Mouse (Mus musculus): Measurements from ENCODE around the gene Smyd5. TPM values are rescaled to one million over a fixed set of nuclear protein-coding genes. Genes with fewer than 3 reads are reported as not detected.
A peak's percentile ranks its signal among the peaks of the same experiment; 100 is the strongest.
"Not testable (repeated sequence)": the region's sequence is repeated elsewhere in the genome, so short reads cannot be mapped to it uniquely, and the experiment has no call there.

Smyd5 gene
- polyA plus RNA-seq, 1 experiment from 2014 or later, result 60.4 TPM

GRCm38 (mm10) chr6:85436631-85437030 lies 4.8 kb downstream of the Smyd5 start:
- no peak overlapping the region for H3K27ac ChIP-seq (replicated peaks; ENCODE audit: low read depth, low read length)
- no peak overlapping the region for H3K4me3 ChIP-seq (ENCODE audit: low read depth, low read length)
- no peaks in the 10 kb centered on the region for H3K27me3 ChIP-seq (ENCODE audit: control insufficient read depth, insufficient read depth, low read length)
- H3K9ac ChIP-seq (ENCODE audit: low read length), result no peak overlapping the region
- ATAC-seq (ENCODE audit: insufficient number of reproducible peaks, low FRiP score, low TSS enrichment, low read depth), result no peak
- H3K9me3 ChIP-seq (ENCODE audit: control insufficient read depth, low read length), result no peaks in the 10 kb centered on the region
- no peak for DNase-seq (ENCODE audit: low spot score)
- no peaks in the 10 kb centered on the region for H3K4me1 ChIP-seq (ENCODE audit: control insufficient read depth, insufficient read depth, low read length)
- no peak overlapping the region for H3K4me2 ChIP-seq (ENCODE audit: low read depth, severe bottlenecking)
- 90% methylated on average over 5 of the region's 6 CpGs for WGBS
- no peaks in the 10 kb centered on the region for H3K36me3 ChIP-seq (ENCODE audit: control insufficient read depth, insufficient read depth, low read length)

GRCm38 (mm10) chr6:85441142-85441541 lies 9.4 kb downstream of the Smyd5 start:
- Histone ChIP-seq H3K27me3 (ENCODE audit: control insufficient read depth, insufficient read depth, low read length) (no peaks in the 10 kb centered on the region), H3K27ac (replicated peaks; ENCODE audit: low read depth, low read length) (no peak overlapping the region), H3K9me3 (ENCODE audit: control insufficient read depth, low read length) (no peaks in the 10 kb centered on the region), H3K4me1 (ENCODE audit: control insufficient read depth, insufficient read depth, low read length) (no peaks in the 10 kb centered on the region), H3K36me3 (ENCODE audit: control insufficient read depth, insufficient read depth, low read length) (peaks cover 5% of the 10 kb centered on the region; the same call in 1 of the 2 replicates), H3K9ac (ENCODE audit: low read length) (no peak overlapping the region), H3K4me3 (ENCODE audit: low read depth, low read length) (no peak overlapping the region), H3K4me2 (ENCODE audit: low read depth, severe bottlenecking) (no peak overlapping the region)
- ATAC-seq (ENCODE audit: insufficient number of reproducible peaks, low FRiP score, low TSS enrichment, low read depth) (no peak), DNase-seq (ENCODE audit: low spot score) (no peak)
- 88% methylated on average over 4 of the region's 4 CpGs for whole genome bisulfite sequencing

GRCm38 (mm10) chr6:85443488-85444233 lies 11.9 kb downstream of the Smyd5 start:
- Histone ChIP-seq H3K4me1 (ENCODE audit: control insufficient read depth, insufficient read depth, low read length) (no peaks in the 10 kb centered on the region), H3K9me3 (ENCODE audit: control insufficient read depth, low read length) (no peaks in the 10 kb centered on the region), H3K27me3 (ENCODE audit: control insufficient read depth, insufficient read depth, low read length) (no peaks in the 10 kb centered on the region), H3K9ac (ENCODE audit: low read length) (no peak overlapping the region), H3K27ac (replicated peaks; ENCODE audit: low read depth, low read length) (no peak overlapping the region), H3K4me3 (ENCODE audit: low read depth, low read length) (no peak overlapping the region), H3K36me3 (ENCODE audit: control insufficient read depth, insufficient read depth, low read length) (peaks cover 10% of the 10 kb centered on the region), H3K4me2 (ENCODE audit: low read depth, severe bottlenecking) (no peak overlapping the region)
- 86% methylated on average over 3 of the region's 3 CpGs for WGBS
- ATAC-seq (ENCODE audit: insufficient number of reproducible peaks, low FRiP score, low TSS enrichment, low read depth), result no peak
- DNase-seq (ENCODE audit: low spot score), result no peak

- no peak overlapping the region for H3K27ac ChIP-seq (replicated peaks; ENCODE audit: low read depth, low read length)
- DNase-seq (ENCODE audit: low spot score), result no peak
- H3K4me3 ChIP-seq (ENCODE audit: low read depth, low read length), result no peak overlapping the region
- no peaks in the 10 kb centered on the region for H3K27me3 ChIP-seq (ENCODE audit: control insufficient read depth, insufficient read depth, low read length)
- H3K9ac ChIP-seq (ENCODE audit: low read length), result no peak overlapping the region
- H3K4me1 ChIP-seq (ENCODE audit: control insufficient read depth, insufficient read depth, low read length), result no peaks in the 10 kb centered on the region
- H3K36me3 ChIP-seq (ENCODE audit: control insufficient read depth, insufficient read depth, low read length), result peaks cover 10% of the 10 kb centered on the region
- no peaks in the 10 kb centered on the region for H3K9me3 ChIP-seq (ENCODE audit: control insufficient read depth, low read length)
- 91% methylated on average over 8 of the region's 8 CpGs for WGBS
- no peak for ATAC-seq (ENCODE audit: insufficient number of reproducible peaks, low FRiP score, low TSS enrichment, low read depth)
- no peak overlapping the region for H3K4me2 ChIP-seq (ENCODE audit: low read depth, severe bottlenecking)
These were observed 12.6 kb downstream of the Smyd5 start for GRCm38 (mm10) chr6:85444266-85444965.

GRCm38 (mm10) chr6:85445286-85445685 lies 13.5 kb downstream of the Smyd5 start:
- H3K27ac ChIP-seq (replicated peaks; ENCODE audit: low read depth, low read length), result no peak overlapping the region
- H3K4me1 ChIP-seq (ENCODE audit: control insufficient read depth, insufficient read depth, low read length), result no peaks in the 10 kb centered on the region
- no peak overlapping the region for H3K4me3 ChIP-seq (ENCODE audit: low read depth, low read length)
- H3K9ac ChIP-seq (ENCODE audit: low read length), result no peak overlapping the region
- DNase-seq (ENCODE audit: low spot score), result no peak
- ATAC-seq (ENCODE audit: insufficient number of reproducible peaks, low FRiP score, low TSS enrichment, low read depth), result no peak
- H3K36me3 ChIP-seq (ENCODE audit: control insufficient read depth, insufficient read depth, low read length), result peaks cover 10% of the 10 kb centered on the region
- 81% methylated on average over 5 of the region's 5 CpGs for WGBS
- H3K4me2 ChIP-seq (ENCODE audit: low read depth, severe bottlenecking), result no peak overlapping the region
- no peaks in the 10 kb centered on the region for H3K27me3 ChIP-seq (ENCODE audit: control insufficient read depth, insufficient read depth, low read length)
- no peaks in the 10 kb centered on the region for H3K9me3 ChIP-seq (ENCODE audit: control insufficient read depth, low read length)

- H3K4me2 ChIP-seq (ENCODE audit: low read depth, severe bottlenecking), result no peak overlapping the region
- H3K9me3 ChIP-seq (ENCODE audit: control insufficient read depth, low read length), result no peaks in the 10 kb centered on the region
- DNase-seq (ENCODE audit: low spot score), result no peak
- no peak for ATAC-seq (ENCODE audit: insufficient number of reproducible peaks, low FRiP score, low TSS enrichment, low read depth)
- peaks cover 10% of the 10 kb centered on the region for H3K36me3 ChIP-seq (ENCODE audit: control insufficient read depth, insufficient read depth, low read length)
- H3K4me3 ChIP-seq (ENCODE audit: low read depth, low read length), result no peak overlapping the region
- H3K9ac ChIP-seq (ENCODE audit: low read length), result no peak overlapping the region
- no peak overlapping the region for H3K27ac ChIP-seq (replicated peaks; ENCODE audit: low read depth, low read length)
- H3K4me1 ChIP-seq (ENCODE audit: control insufficient read depth, insufficient read depth, low read length), result no peaks in the 10 kb centered on the region; the same call in 1 of the 2 replicates
- 78% methylated on average over 6 of the region's 6 CpGs for WGBS
- no peaks in the 10 kb centered on the region for H3K27me3 ChIP-seq (ENCODE audit: control insufficient read depth, insufficient read depth, low read length)
These were observed 15.6 kb downstream of the Smyd5 start for GRCm38 (mm10) chr6:85447351-85447750.

- peak overlapping the region; percentile 87; the same call in 1 of the 2 replicates for H3K4me3 ChIP-seq (ENCODE audit: low read depth, low read length)
- H3K27me3 ChIP-seq (ENCODE audit: control insufficient read depth, insufficient read depth, low read length); H3K9me3 ChIP-seq (ENCODE audit: control insufficient read depth, low read length); H3K9ac ChIP-seq (ENCODE audit: low read length); H3K27ac ChIP-seq (replicated peaks; ENCODE audit: low read depth, low read length); H3K36me3 ChIP-seq (ENCODE audit: control insufficient read depth, insufficient read depth, low read length); DNase-seq (ENCODE audit: low spot score); ATAC-seq (ENCODE audit: insufficient number of reproducible peaks, low FRiP score, low TSS enrichment, low read depth); H3K4me2 ChIP-seq (ENCODE audit: low read depth, severe bottlenecking): not testable (repeated sequence)
- WGBS, result 76% methylated on average over 1 of the region's 1 CpGs
- peaks cover 13% of the 10 kb centered on the region for H3K4me1 ChIP-seq (ENCODE audit: control insufficient read depth, insufficient read depth, low read length)
These were observed 18.4 kb downstream of the Smyd5 start for GRCm38 (mm10) chr6:85450140-85450539.

- DNase-seq (ENCODE audit: low spot score) (peak; percentile 98), ATAC-seq (ENCODE audit: insufficient number of reproducible peaks, low FRiP score, low TSS enrichment, low read depth) (peak; percentile 92)
- peaks cover 13% of the 10 kb centered on the region for H3K4me1 ChIP-seq (ENCODE audit: control insufficient read depth, insufficient read depth, low read length)
- H3K4me2 ChIP-seq (ENCODE audit: low read depth, severe bottlenecking), result peak within 1 kb of the TSS; percentile 95
- 3% methylated on average over 96 of the region's 96 CpGs for WGBS
- peak within 1 kb of the TSS; percentile 93 for H3K9ac ChIP-seq (ENCODE audit: low read length)
- H3K4me3 ChIP-seq (ENCODE audit: low read depth, low read length), result peak within 1 kb of the TSS; percentile 87
- H3K9me3 ChIP-seq (ENCODE audit: control insufficient read depth, low read length), result no peaks in the 10 kb centered on the region
- H3K27ac ChIP-seq (replicated peaks; ENCODE audit: low read depth, low read length), result peak within 1 kb of the TSS; percentile 86
- H3K27me3 ChIP-seq (ENCODE audit: control insufficient read depth, insufficient read depth, low read length), result no peaks in the 10 kb centered on the region
- H3K36me3 ChIP-seq (ENCODE audit: control insufficient read depth, insufficient read depth, low read length), result peaks cover 6% of the 10 kb centered on the region
These were observed 19.2 kb downstream of the Smyd5 start, which contains the start of gene Cct7 for GRCm38 (mm10) chr6:85450697-85451663. Gene Cct7, plus strand, starts transcription at chr6:85451514.

Data from limb, embryonic 11.5 days (tissue).